Mouse (Mus musculus) spleen, adult 12 weeks (tissue): ENCODE results near the gene Eva1c.

Source experiments
- DNase-seq: peaks from one replicate; pipeline ENCODE4 v3.0.0; 2022; ENCODE audit warnings: low spot score

The Eva1c gene

GRCm38 (mm10) chr16:90865652-90866051 lies 39.1 kb downstream of the Eva1c start:
- no peak for DNase-seq

- DNase-seq = no peak
These were observed 41.6 kb downstream of the Eva1c start for GRCm38 (mm10) chr16:90868129-90868528.

GRCm38 (mm10) chr16:90869361-90869760 lies 42.8 kb downstream of the Eva1c start:
- DNase-seq = no peak

GRCm38 (mm10) chr16:90872936-90873335 lies 46.4 kb downstream of the Eva1c start:
- no peak for DNase-seq

- no peak for DNase-seq
These were observed 48.0 kb downstream of the Eva1c start for GRCm38 (mm10) chr16:90874536-90874935.

- DNase-seq = no peak
These were observed 51.8 kb downstream of the Eva1c start for GRCm38 (mm10) chr16:90878135-90878860.

GRCm38 (mm10) chr16:90882501-90882977 lies 56.0 kb downstream of the Eva1c start:
- no peak for DNase-seq

GRCm38 (mm10) chr16:90885351-90885750 lies 58.8 kb downstream of the Eva1c start:
- no peak for DNase-seq

- DNase-seq = no peak
These were observed 59.5 kb downstream of the Eva1c start for GRCm38 (mm10) chr16:90885781-90886565.

GRCm38 (mm10) chr16:90890683-90891082 lies 64.2 kb downstream of the Eva1c start:
- no peak for DNase-seq

GRCm38 (mm10) chr16:90891601-90892000 lies 65.1 kb downstream of the Eva1c start:
- no peak for DNase-seq

- no peak for DNase-seq
These were observed 65.6 kb downstream of the Eva1c start for GRCm38 (mm10) chr16:90892081-90892480.

- DNase-seq = no peak
These were observed 66.5 kb downstream of the Eva1c start for GRCm38 (mm10) chr16:90893019-90893418.

GRCm38 (mm10) chr16:90893792-90894191 lies 67.3 kb downstream of the Eva1c start:
- no peak for DNase-seq

GRCm38 (mm10) chr16:90897651-90898050 lies 71.1 kb downstream of the Eva1c start:
- no peak for DNase-seq

GRCm38 (mm10) chr16:90899498-90899897 lies 73.0 kb downstream of the Eva1c start:
- DNase-seq = no peak

GRCm38 (mm10) chr16:90901364-90901763 lies 74.8 kb downstream of the Eva1c start:
- no peak for DNase-seq

- no peak for DNase-seq
These were observed 76.8 kb downstream of the Eva1c start for GRCm38 (mm10) chr16:90903300-90903699.

- no peak for DNase-seq
These were observed 80.7 kb downstream of the Eva1c start for GRCm38 (mm10) chr16:90907250-90907649.

- no peak for DNase-seq
These were observed 84.5 kb downstream of the Eva1c start for GRCm38 (mm10) chr16:90910855-90911533.

- no peak for DNase-seq
These were observed 85.2 kb downstream of the Eva1c start for GRCm38 (mm10) chr16:90911766-90912165.

- DNase-seq = no peak
These were observed 89.5 kb downstream of the Eva1c start for GRCm38 (mm10) chr16:90916040-90916481.

GRCm38 (mm10) chr16:90917156-90917555 lies 90.6 kb downstream of the Eva1c start:
- DNase-seq = no peak
